Mouse (Mus musculus): ENCODE measurements around the gene Itpka. TPM values are rescaled to one million over a fixed set of nuclear protein-coding genes. Genes with fewer than 3 reads are reported as not detected.

Gene Itpka
- 2.0 and 2.4 TPM in 2 replicates for polyA plus RNA-seq (2012; rRNA removed)

GRCm38 (mm10) chr2:119741581-119742411 lies at the start of gene Itpka:
Gene Itpka (plus strand): TSS chr2:119742337.

GRCm38 (mm10) chr2:119760251-119760650 lies 18.1 kb downstream of the Itpka start, which contains the start of gene Ltk:
Gene Ltk (minus strand): TSS chr2:119760431.

GRCm38 (mm10) chr2:119787206-119787883 lies 45.2 kb downstream of the Itpka start, which contains the start of gene Rpap1:
Gene Rpap1 (minus strand): TSS chr2:119787537.

GRCm38 (mm10) chr2:119797279-119797783 lies 55.2 kb downstream of the Itpka start, which contains the start of gene Tyro3:
Gene Tyro3 (plus strand): TSS chr2:119797733.

Other genes starting within 250 kb of the Itpka start
- 0.12 and 0.17 TPM in 2 replicates for gene Exd1, start 194.7 kb upstream of the Itpka start, polyA plus RNA-seq (2012; rRNA removed)
- 26.8 and 34.6 TPM in 2 replicates for gene Chp1, start 194.6 kb upstream of the Itpka start, polyA plus RNA-seq (2012; rRNA removed)
- 46.9 and 53.1 TPM in 2 replicates for gene Nusap1, start 124.0 kb upstream of the Itpka start, polyA plus RNA-seq (2012; rRNA removed)
- 23.2 and 28.2 TPM in 2 replicates for gene Oip5, start 123.9 kb upstream of the Itpka start, polyA plus RNA-seq (2012; rRNA removed)
- gene Ndufaf1, start 79.5 kb upstream of the Itpka start, polyA plus RNA-seq (2012; rRNA removed): 13.3 and 15.0 TPM in 2 replicates
- 8.2 and 9.0 TPM in 2 replicates for gene Rtf1, start 67.3 kb upstream of the Itpka start, polyA plus RNA-seq (2012; rRNA removed)
- gene Ltk, start 18.1 kb downstream of the Itpka start, polyA plus RNA-seq (2012; rRNA removed): 0.10 and 0.13 TPM in 2 replicates
- 5.3 and 6.0 TPM in 2 replicates for gene Rpap1, start 45.2 kb downstream of the Itpka start, polyA plus RNA-seq (2012; rRNA removed)
- gene Tyro3, start 55.4 kb downstream of the Itpka start, polyA plus RNA-seq (2012; rRNA removed): 0.84 and 0.90 TPM in 2 replicates
- gene Mga, start 154.9 kb downstream of the Itpka start, polyA plus RNA-seq (2012; rRNA removed): 4.0 and 5.2 TPM in 2 replicates
- gene Mapkbp1, start 230.4 kb downstream of the Itpka start, polyA plus RNA-seq (2012; rRNA removed): 1.0 and 1.1 TPM in 2 replicates

All from liver, embryonic 14 days (tissue).